Mouse (Mus musculus): ENCODE measurements around the gene Tpx2.

GRCm38 (mm10) chr2:152814213-152814874, 33.4 kb upstream of the Tpx2 start:
- TF ChIP-seq CTCF (conservative IDR thresholded peaks at IDR 0.05; ENCODE audit: low read length): no peak
- TF ChIP-seq POU5F1 (IDR thresholded peaks at IDR 0.05; ENCODE audit: borderline replicate concordance, low read length): no peak
- no peak for TF ChIP-seq NANOG (IDR thresholded peaks at IDR 0.05; ENCODE audit: borderline replicate concordance, low read length)

Data from E14TG2a.4 (cell line).